Mouse (Mus musculus) cerebellum, postnatal 25 days (tissue): Measurements from ENCODE around the gene Pianp.

ENCODE experiments used
- DNase-seq, 2 experiments: peaks; one replicate each; pipeline ENCODE4 v3.0.0; 2021; ENCODE audit warnings: mixed read lengths in 2 of 2

The Pianp gene

DNA sequence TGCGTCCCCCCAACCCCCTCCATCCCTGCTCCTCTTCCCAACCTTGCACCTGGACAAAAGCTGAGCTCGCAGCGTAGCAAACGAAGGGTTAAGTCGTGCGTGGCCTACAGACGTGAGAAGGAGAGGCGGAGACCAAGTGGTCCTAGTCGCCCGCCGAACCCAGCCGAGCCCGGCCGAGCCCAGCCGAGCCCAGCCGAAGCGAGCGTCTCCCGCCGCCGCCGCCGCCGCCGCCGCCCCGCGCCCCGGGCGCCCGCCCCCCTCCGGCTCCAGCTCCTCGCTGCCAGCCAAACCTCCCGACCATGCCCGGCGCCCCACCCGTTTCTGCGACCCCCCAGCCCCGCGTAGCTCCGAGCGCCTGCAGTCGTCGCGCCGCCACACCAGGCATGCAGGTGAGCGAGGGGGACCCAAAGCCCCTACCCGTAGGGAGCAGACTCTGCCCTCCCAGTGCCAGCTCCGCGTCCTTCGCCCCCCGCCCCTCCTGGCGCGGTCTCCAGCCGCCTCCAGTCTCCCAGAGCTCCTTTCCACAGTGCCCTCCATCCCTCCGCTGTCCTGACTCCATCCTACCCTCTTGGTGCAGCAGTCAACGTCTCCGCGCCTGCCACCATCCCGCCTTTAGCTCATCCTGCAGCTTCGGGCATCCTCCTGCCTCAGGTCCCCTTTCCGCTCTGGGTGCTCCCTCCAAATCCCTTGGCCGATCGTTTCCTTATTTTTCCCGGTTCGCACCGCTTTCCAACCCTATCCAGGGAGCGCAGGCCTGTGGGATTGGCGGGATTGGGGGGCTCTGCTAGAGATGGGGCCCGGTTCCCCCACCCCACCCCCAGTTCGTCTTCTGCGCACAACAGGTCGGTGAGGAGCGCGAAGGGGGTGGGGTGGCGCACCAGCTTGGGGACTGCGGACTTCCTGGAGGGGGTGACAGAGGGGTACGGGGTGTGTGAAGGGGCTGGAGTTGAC is at the start of gene Pianp:
Gene Pianp, plus strand, starts transcription at position 144 of the 951 bp plus-strand sequence.
- peak; percentile 91 to 96 for DNase-seq

DNA sequence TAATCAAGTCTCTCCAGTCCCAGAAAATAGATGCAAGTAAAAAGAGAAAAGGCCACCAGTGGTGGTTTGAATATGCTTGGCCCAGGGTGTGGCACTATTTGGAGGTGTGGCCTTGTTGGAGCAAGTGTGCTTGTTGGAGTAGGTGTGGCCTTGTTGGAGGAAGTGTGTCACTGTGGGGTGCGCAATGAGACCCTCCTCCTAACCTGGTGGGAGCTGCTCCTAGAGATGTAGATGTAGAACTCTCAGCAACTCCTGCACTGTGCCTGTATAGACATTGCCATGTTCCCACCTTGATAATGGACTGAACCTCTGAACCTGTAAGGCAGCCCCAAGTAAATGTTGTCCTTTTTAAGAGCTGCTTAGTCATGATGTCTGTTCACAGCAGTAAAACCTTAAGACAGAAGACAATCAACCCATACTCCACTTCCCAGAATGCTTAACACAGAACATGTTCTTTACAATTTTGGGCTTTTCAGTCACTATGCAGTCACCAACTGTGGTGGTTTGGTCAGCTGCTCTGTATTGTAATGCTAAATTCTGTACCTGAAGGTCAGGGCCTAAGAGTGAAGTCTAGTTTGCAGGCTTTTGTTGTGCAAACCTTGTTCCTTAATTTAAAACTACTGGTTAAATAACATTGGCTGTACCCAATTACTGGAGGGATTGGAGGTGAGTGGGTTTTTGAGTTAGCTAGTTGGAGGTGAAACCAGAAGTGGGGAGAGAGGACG is 42.3 kb upstream of the Pianp start:
- DNase-seq: no peak

DNA sequence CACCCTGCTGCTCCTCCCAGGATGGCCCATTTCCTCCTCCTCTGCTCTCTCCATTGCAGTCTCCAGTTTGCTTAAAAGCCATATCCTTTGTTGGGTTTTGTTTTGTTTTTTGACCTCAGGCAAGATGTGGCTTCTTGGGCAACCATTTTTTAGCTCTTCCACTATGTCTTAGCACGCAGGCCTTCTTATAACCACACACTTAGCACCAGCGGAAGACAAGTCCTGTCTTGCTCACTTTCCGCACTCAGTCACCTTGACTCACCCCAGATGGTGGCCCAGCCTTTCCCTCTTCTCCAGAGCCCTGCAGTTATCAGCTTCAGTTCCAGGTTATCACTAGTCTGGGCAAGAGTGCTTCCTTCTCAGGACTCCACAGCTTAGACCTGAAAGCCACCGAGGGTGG is 41.3 kb upstream of the Pianp start:
- no peak for DNase-seq

DNA sequence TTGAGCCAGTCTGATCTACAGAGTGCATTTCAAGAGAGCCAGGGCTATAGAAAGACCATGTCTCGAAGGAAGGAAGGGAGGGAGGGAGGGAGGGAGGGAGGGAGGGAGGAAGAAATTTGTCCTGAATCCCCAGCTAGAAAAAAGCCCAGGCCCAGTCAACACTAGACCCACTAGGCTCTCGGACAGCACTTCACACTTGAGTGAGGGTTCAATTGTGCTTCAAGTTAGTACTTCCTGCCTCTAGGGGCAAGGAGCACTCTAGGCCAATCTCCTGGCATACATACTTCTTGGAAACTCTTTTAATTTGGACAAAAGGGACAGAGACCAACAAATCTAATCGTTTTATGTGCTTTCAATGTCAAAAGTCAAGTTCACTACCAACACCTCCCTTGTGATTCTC is 38.4 kb upstream of the Pianp start:
- no peak for DNase-seq

DNA sequence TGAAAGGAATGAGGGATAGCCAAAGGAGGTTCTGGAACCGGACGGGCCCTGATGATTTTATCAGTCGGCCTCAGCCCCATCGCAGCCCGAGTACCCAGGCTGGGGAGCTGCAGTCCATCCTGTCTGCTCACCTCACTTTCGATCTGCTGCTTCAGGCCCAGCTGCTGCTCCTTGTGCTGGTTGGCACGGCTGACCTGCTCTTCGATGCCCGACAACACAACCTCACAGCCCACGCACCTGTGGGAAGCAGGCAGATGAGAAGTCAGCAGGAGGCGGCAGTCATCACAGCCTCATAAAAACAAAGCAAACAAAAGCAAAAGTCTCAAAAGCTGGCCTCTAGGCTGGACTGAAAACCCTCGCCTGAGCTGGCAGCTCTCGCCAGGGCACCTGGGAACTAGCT is 36.5 kb upstream of the Pianp start:
- DNase-seq: no peak

DNA sequence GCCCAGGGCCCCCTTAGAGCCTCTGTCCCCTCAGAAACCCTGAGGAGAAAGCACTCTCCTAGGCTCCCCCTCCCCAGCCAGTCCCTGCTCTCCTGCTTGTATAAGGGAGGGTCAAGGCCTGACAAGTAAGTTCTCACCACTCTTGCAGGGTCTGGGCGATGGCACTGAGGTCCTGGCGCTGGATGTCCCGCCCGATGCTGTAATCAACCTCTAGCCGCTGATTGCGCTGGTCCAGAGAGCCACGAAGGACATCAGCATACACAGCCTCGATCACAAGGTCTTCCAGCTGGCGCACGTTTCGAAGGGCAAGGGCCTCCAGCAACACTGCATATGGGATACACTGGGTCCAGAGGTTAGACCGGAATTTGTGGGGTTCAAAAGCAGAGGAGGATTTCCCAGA is 35.5 kb upstream of the Pianp start:
- DNase-seq: no peak

DNA sequence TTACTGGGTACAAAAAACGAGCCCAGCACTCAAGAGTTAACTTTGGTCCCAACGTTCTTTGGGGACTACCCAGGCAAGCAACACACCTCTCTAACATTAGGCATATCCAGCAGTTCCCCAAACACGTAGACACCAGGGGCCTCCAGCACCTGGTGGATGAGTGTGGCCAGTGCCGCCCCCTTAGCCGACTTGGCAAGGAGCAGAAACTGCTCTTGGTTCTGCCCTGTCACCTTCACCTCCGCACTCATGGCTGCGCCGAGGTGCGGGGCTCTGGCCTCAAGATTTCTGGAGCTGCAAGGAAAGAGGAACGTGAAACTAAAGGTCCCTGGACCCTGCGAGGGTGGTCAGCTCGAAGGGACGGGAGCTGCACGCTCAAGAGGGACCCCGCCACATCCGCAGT is 31.9 kb upstream of the Pianp start:
- DNase-seq: no peak

DNA sequence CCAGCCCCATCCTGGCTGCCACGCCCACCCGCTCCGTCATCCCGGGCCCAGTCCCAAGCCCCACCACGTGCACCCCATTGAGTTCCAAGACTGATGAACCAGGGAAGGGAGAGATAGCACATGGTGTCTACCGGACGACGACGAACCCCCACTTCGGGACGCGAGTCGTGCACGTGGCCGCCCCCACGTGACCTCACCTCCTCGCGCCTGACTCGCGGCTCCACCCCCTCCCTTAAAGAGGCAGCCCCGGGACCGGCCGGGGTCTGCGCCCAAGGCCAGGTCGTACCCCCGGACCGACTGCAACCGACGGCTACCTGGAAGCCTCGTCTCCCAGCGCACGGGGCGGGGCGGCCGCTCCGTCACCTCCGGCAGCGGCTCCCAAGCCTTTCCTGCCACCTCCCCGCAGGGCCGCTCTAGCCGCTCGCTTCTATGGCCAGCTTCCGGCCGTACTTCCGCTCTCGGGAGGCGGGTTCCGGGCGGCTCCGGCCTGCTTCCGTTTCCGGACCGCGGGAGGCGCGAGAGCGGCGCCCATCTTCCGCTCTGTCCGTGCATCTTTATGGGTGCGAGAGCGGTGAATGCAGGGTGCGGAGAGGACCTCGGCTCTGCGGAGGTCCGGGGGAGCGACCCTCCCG is 31.3 kb upstream of the Pianp start, which contains the start of gene Cops7a:
Gene Cops7a, minus strand, starts transcription at position 451 of the 632 bp plus-strand sequence.
- DNase-seq: peak; percentile 97 to 98

DNA sequence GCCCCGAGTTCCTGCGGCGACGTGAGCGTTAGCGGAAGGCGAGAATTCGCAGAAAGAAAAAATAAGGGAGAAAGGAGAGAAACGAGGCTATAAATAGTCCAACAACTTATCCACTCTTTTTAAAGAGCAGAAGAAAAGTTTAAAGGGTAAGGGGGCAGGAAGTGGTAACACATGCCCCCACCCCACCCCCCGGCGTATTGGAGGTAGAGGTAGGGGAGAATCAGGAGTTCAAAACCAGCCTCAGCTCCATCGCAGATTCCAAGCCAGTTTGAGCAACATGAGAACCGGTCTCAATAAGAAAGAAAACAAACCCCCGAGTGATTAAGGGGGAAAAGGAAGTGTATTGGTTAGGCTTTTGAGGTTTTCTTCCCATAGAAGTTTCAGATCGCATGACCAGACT is 30.7 kb upstream of the Pianp start:
- DNase-seq: no peak

DNA sequence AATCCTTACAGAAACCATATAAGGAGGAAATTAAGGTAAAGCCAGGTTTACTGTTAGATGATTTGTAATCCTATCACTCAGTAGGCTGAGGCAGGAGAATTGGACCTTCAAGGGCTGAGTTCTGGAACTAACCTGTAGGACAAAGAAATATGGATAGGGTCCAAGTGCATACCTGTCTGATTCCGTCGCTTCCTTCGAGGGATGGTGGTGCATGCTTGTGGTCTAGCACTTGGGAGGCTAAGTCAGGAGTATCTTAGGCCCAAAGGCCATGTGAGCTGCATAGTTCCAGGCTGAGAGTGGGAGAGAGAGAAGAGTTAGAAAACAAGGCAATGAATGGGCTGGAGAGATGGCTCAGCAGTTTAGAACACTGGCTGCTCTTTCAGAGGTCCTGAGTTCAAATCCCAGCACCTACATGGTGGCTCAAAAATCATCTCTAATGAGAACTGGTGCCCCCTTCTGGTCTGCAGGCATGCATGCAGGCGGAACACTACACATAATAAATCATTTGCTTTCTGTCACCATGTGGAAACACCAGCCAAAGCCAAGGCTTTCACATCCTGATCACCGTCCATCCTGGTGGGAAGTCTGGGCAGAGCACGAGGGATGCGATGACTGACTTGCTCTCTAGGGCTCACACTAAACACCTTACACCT is 29.9 kb upstream of the Pianp start:
- DNase-seq: peak in 1 of 2 experiments; percentile 27

DNA sequence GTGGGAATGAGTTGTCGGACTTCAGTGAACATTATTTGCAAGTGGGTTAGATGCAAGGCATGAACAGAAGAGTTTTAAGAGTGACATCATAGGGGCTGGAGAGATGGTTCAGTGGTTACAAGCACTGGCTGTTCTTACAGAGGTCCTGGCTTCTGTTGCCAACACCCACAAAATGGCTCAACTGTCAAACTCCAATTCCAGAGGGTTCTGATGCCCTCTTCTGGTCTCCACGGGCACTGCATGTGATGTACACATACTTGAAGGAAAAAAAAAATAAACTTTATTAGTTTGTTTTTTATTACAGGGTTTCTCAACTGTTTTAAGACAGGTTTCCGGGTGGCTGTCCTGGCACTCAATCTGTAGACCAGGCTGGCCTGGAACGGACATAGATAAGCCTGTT is 28.7 kb upstream of the Pianp start:
- peak; percentile 53 to 78 for DNase-seq

DNA sequence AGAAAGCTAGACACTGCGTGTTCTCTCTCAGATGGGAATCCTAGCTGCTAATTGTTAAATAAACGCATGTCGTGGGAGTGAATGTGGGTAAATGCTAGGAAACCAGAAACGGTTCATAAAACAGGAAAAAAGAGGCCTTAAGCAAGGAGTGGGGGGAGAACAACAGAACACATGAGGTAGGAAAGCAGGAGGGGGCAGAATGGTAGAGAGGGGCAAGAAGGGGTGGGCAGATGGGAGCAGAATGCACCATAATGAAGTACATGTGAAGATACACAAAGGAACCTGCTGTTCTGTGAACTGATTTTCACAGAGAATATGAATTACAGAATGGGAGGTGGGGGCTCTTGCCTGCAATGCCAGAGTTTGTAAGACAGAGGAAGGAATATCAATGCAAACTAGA is 4.3 kb upstream of the Pianp start:
- DNase-seq: no peak

DNA sequence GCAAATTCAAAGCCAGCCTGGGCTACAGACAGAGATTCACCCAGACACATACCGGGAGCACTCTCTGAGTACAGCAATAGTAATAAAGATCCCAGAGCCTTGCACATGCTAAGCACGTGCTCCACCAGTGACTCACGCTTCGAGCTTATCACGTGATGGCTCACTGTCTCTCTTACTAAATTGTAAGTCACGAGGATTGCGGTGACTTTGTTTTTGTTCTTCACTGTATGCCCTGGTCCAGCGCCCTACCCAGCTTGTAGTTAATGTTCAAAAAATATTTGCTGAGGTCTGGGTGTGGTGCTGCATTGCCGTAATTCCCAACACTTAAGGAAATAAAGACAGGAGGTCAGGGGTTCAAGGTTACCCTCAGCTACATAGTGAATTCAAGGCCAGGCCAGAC is 3.1 kb upstream of the Pianp start:
- no peak for DNase-seq

DNA sequence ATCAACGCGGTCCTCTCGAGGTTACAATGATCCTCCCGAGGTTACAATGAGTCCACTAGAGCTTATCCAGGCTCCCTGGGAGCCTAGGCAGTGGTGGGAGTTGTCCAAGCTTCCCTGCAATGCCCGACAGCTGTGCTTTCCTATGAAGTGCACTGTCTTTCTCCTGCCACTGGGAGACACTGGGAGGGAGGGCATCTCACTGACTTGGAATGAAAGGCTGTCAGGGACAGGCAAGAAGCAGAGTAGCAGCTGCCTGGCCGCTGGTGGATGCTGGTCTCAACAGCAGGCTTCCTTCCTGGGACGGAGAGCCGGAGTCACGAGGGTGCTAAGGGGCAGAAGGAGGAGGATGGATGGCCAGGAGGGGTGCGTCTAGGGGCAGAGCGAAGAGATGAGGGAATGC is 2.6 kb upstream of the Pianp start:
- DNase-seq: no peak

DNA sequence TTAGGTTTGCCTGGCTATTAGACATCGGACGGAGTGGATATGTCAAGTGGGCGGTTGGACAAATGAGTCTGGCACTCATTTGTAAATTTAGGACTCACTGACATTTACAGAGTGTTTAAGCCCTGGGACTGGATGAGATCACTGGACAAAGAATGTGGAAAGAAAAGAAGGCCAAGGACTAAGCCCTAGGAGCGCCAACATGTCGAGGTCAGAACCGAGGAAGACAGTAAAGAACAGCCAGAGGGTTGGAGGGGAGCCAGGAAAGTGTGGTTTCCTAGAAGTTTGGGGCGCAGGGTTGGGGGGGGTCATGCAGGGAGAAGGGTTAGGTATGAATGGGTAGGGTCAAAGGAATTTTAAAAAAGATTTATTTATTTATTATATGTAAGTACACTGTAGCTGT is 1.2 kb upstream of the Pianp start:
- no peak for DNase-seq

DNA sequence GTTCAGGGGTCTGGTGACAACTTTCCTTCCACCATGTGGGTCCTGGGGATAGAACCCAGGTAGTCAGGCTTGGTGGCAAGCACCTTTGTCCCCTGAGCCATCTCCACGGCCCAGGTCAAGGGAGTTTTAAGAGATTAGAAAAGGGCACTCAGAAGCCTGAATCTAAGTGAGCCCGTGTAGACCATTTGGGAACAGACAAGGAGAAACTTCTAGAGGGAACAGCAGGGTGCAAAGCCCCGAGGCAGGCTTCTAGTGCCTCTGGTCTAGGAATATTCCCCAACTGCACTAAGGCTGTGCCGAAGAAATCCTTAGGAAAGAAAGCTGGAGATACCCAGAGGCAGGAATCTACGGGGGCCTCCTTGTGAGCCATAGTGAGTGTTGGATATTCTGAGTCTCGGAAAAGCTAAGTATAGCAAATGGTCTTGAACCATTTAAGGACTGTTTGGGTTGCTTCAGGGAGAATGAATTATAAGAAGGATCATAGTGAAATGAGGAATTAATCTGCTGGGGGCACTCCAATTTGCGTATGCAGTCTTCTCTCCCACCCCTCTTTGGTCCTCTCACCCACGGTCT is 577 bp upstream of the Pianp start:
- no peak for DNase-seq

DNA sequence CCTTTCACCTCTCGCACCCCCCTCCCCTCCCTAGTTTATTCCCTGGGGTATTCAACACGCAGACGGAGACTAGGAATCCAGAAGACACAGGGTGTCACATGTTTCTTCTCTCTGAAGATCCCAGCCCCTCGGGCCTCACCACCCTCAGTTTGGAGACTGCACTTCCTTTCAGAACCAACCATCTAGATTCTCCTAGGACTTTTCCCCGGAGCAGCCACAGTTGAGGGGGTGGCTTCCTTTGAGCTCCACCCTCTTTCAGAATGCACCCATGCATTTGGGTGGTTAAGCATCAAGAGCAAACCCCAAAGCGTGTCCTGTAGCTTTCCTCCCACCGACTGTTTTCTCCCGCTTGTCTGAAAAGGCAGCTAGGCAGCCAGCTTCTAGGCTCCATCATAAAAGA is 1.6 kb downstream of the Pianp start:
- DNase-seq: no peak

DNA sequence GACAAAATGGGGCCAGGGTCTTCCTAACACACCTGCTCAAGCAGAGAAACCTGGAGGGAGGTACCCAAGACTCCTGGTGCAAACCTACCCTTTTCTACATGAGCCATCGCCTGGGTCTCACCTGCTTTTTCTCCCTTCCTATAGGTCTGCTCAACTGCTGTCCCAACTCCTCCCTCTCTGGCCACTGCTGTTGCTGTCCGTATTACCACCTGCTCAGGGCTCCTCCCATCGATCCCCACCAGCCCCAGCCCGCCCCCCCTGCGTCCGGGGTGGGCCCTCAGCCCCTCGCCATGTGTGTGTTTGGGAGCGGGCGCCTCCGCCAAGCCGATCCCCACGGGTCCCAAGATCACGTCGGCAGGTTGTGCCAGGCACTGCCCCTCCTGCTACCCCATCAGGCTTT is 2.6 kb downstream of the Pianp start:
- no peak for DNase-seq

DNA sequence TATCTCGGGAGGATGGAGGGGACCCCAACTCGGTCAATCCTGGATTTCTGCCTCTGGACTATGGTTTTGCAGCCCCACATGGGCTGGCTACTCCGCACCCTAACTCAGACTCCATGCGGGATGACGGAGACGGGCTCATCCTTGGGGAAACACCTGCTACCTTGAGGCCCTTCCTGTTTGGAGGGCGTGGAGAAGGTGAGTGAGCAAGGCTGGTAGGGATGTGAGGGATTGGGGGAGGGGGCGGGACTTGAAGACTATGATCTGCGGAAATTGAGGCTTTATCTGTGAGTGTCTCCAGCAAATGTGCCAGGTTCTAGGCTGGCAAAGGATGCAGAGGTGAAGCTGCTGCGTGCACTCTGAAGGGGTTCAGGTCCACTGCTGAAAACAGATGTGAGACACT is 3.1 kb downstream of the Pianp start:
- DNase-seq: no peak

DNA sequence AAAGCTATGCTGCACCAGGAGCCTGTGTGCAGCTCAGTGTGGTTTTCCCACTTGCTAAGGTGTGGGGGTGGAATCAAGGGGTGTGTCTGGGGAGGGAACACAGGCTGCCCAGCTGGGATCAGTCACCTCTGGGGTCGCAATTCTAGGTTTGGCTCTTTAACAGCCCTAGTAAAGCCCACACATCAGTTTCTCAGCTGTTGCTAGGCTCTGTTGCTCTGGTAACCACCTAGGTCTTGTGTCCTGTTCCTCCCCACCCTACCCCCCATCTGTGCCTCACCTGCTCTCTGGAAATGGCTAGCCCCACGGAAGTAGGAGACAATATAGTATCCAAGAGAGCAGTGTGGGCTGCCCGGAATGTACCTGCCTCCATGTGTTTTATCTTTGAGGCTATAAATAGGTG is 7.2 kb downstream of the Pianp start:
- no peak for DNase-seq

DNA sequence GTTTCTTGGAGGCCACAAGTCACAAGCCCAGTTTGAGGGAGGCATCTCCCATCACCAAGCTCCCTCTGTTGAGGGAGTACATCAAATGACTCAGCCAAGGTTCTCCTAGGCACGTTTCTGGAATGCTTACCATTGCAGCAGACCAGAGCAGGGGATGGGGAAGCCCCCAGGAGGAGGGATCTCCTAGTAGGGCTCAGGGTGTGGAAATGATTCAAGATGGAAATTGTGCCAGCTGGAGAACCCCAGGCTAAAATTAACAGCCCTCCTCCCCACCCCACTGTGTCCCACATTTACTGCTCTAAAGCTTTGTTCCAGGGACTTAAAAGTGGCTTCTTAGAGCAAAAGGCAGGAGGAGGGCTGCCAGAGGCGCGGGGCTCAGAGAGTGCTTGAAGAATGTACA is 8.6 kb downstream of the Pianp start:
- no peak for DNase-seq

DNA sequence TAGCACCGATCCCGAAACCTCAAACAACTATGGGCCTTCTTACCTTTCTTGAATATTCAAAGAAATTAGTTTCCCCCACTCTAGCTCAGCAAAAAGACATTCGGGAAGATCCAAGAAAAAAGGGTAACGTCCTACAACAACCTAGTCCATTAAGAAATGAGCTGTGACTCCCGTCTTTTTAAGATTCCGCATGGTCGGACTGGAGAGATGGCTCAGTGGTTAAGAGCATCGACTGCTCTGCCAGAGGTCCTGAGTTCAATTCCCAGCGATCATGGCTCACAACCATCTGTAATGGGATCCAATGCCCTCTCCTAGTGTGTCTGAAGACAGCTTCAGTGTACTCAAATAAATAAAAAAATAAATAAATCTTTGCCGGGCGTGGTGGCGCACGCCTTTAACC is 11.6 kb downstream of the Pianp start:
- no peak for DNase-seq
